Mouse (Mus musculus) lung, postnatal 0 days (tissue): Measurements from ENCODE around the gene Asic2. TPM values are rescaled to one million over a fixed set of nuclear protein-coding genes. Genes with fewer than 3 reads are reported as not detected.
A peak's percentile ranks its signal among the peaks of the same experiment; 100 is the strongest.

ENCODE experiments used
- ATAC-seq: fragments of 200-750 bp; cut with Nextera tagmentation; 2 replicates; pipeline ENCODE4 v1.8.0; 2017; ENCODE audit warnings: moderate library complexity
- DNase-seq: peaks from one replicate; pipeline ENCODE4 v3.0.0-alpha.2; 2016; ENCODE audit warnings: low spot score
- H3K27ac ChIP-seq: fragments of 300-500 bp; sonication (generic); 2 replicates; pipeline ENCODE4 v1.5.1; 2014; ENCODE audit warnings: antibody characterized with exemption, mild to moderate bottlenecking, low read length, mixed read lengths
- H3K27me3 ChIP-seq: fragments of 300-500 bp; sonication (generic); replicated peaks from 2 replicates; pipeline ENCODE4 v1.6.1; 2014; ENCODE audit warnings: low read length, mixed read lengths; ENCODE audit not compliant: insufficient read depth
- H3K36me3 ChIP-seq: fragments of 300-500 bp; sonication (generic); 2 replicates; pipeline ENCODE4 v1.6.1; 2014; ENCODE audit warnings: low read length, mixed read lengths; ENCODE audit not compliant: insufficient read depth
- H3K4me1 ChIP-seq: fragments of 300-500 bp; sonication (generic); 2 replicates; pipeline ENCODE4 v1.6.1; 2014; ENCODE audit warnings: antibody characterized with exemption, low read depth, low read length, mixed read lengths; ENCODE audit not compliant: insufficient read depth
- H3K4me2 ChIP-seq: fragments of 300-500 bp; sonication (generic); replicated peaks from 2 replicates; pipeline ENCODE4 v1.6.1; 2014; ENCODE audit warnings: low read depth, mild to moderate bottlenecking, low read length, moderate library complexity, mixed read lengths
- H3K4me3 ChIP-seq: fragments of 300-500 bp; sonication (generic); 2 replicates; pipeline ENCODE4 v1.5.1; 2014; ENCODE audit warnings: low read depth, low read length
- H3K9ac ChIP-seq: fragments of 300-500 bp; sonication (generic); replicated peaks from 2 replicates; pipeline ENCODE4 v1.6.1; 2014; ENCODE audit warnings: low read depth, mild to moderate bottlenecking
- H3K9me3 ChIP-seq: fragments of 300-500 bp; sonication (generic); 2 replicates; pipeline ENCODE4 v1.6.1; 2016; ENCODE audit warnings: low read length, mixed read lengths
- CTCF ChIP-seq: IDR thresholded peaks from 2 replicates; pipeline ENCODE4 v1.5.1; 2016; ENCODE audit warnings: antibody characterized with exemption, mild to moderate bottlenecking
- EP300 ChIP-seq: IDR thresholded peaks from 2 replicates; pipeline ENCODE4 v1.6.1; 2016; ENCODE audit warnings: antibody characterized with exemption, mild to moderate bottlenecking, control low read depth
- WGBS: fragments of 180-500 bp; shearing (Covaris S2); extraction: QIAGEN DNeasy Blood & Tissue Kit; methylation state at CpG from one replicate; pipeline ENCODE4 v1.1.7; 2014; 5-methylcytosine and 5-hydroxymethylcytosine counted together
- polyA plus RNA-seq: library from polyadenylated mRNA; unstranded; fragments of >200 nt; fragmentation: Nextera tagmentation; extraction: Ambion mirVana; gene quantifications from 2 replicates; pipeline ENCODE4 v1.2.1, GENCODE M21; 2015

Gene Asic2
- polyA plus RNA-seq, 1 experiment from 2014 or later: 0.06 TPM

- ATAC-seq (peak; percentile 38), DNase-seq (no peak)
- Histone ChIP-seq H3K4me1 (no peaks in the 10 kb centered on the region), H3K4me3 (no peak overlapping the region), H3K9ac (no peak overlapping the region), H3K27me3 (no peaks in the 10 kb centered on the region), H3K4me2 (no peak overlapping the region), H3K9me3 (no peaks in the 10 kb centered on the region), H3K27ac (no peak overlapping the region), H3K36me3 (no peaks in the 10 kb centered on the region)
- no peak for TF ChIP-seq EP300
Measured at GRCm38 (mm10) chr11:81385547-81385946, 582.7 kb downstream of the Asic2 start.

- ATAC-seq (no peak), DNase-seq (peak; percentile 25)
- Histone ChIP-seq H3K9me3 (no peaks in the 10 kb centered on the region), H3K27ac (no peak overlapping the region), H3K4me1 (no peaks in the 10 kb centered on the region), H3K27me3 (no peaks in the 10 kb centered on the region), H3K4me3 (no peak overlapping the region), H3K36me3 (no peaks in the 10 kb centered on the region), H3K9ac (no peak overlapping the region), H3K4me2 (no peak overlapping the region)
- TF ChIP-seq CTCF (peak; percentile 80), EP300 (no peak)
Measured at GRCm38 (mm10) chr11:81374841-81375240, 593.4 kb downstream of the Asic2 start.

GRCm38 (mm10) chr11:81374003-81374710 lies 594.1 kb downstream of the Asic2 start:
- no peak overlapping the region for H3K4me2 ChIP-seq
- ATAC-seq: no peak

GRCm38 (mm10) chr11:81371545-81371944 lies 596.7 kb downstream of the Asic2 start:
- Histone ChIP-seq H3K36me3 (no peaks in the 10 kb centered on the region), H3K4me3 (no peak overlapping the region), H3K9ac (no peak overlapping the region), H3K27me3 (no peaks in the 10 kb centered on the region), H3K27ac (no peak overlapping the region), H3K4me1 (no peaks in the 10 kb centered on the region), H3K4me2 (no peak overlapping the region), H3K9me3 (no peaks in the 10 kb centered on the region)
- DNase-seq: no peak
- no peak for TF ChIP-seq CTCF
- no peak for TF ChIP-seq EP300
- ATAC-seq: no peak
- WGBS: 20% methylated on average over 8 of the region's 8 CpGs

More at GRCm38 (mm10) chr11:81374003-81374710, 594.1 kb downstream of the Asic2 start:
- H3K9me3 ChIP-seq: no peaks in the 10 kb centered on the region
- DNase-seq: no peak
- no peak overlapping the region for H3K27ac ChIP-seq
- no peak overlapping the region for H3K9ac ChIP-seq
- no peak overlapping the region for H3K4me3 ChIP-seq
- 58% methylated on average over 8 of the region's 8 CpGs for WGBS
- no peak for TF ChIP-seq EP300
- no peak for TF ChIP-seq CTCF
- no peaks in the 10 kb centered on the region for H3K36me3 ChIP-seq
- no peaks in the 10 kb centered on the region for H3K27me3 ChIP-seq
- no peaks in the 10 kb centered on the region for H3K4me1 ChIP-seq

- TF ChIP-seq EP300: no peak
- TF ChIP-seq CTCF: no peak
- Histone ChIP-seq H3K27me3 (no peaks in the 10 kb centered on the region), H3K9me3 (no peaks in the 10 kb centered on the region), H3K9ac (no peak overlapping the region), H3K4me1 (no peaks in the 10 kb centered on the region), H3K4me2 (no peak overlapping the region), H3K27ac (no peak overlapping the region), H3K4me3 (no peak overlapping the region), H3K36me3 (no peaks in the 10 kb centered on the region)
- 63% methylated on average over 8 of the region's 8 CpGs for WGBS
- DNase-seq (no peak), ATAC-seq (no peak)
Measured at GRCm38 (mm10) chr11:81370426-81370810, 597.8 kb downstream of the Asic2 start.

GRCm38 (mm10) chr11:81369497-81370425 lies 598.5 kb downstream of the Asic2 start:
- no peak for DNase-seq
- Histone ChIP-seq H3K27me3 (no peaks in the 10 kb centered on the region), H3K27ac (no peak overlapping the region), H3K4me1 (no peaks in the 10 kb centered on the region), H3K4me3 (no peak overlapping the region), H3K9me3 (no peaks in the 10 kb centered on the region), H3K9ac (no peak overlapping the region), H3K4me2 (no peak overlapping the region), H3K36me3 (no peaks in the 10 kb centered on the region)
- no peak for ATAC-seq
- WGBS: 52% methylated on average over 10 of the region's 10 CpGs
- TF ChIP-seq CTCF (no peak), EP300 (no peak)
